Mouse (Mus musculus): ENCODE measurements around the gene Cd3g. TPM values are rescaled to one million over a fixed set of nuclear protein-coding genes. Genes with fewer than 3 reads are reported as not detected.

The Cd3g gene
- polyA plus RNA-seq, 1 experiment = not detected

- Histone ChIP-seq H3K4me1 (ENCODE audit: control insufficient read depth, insufficient read depth, low read length) (no peaks in the 10 kb centered on the region), H3K4me3 (ENCODE audit: insufficient read depth, low read length) (no peak overlapping the region), H3K27ac (ENCODE audit: insufficient read depth, low read length) (no peak overlapping the region)
- TF ChIP-seq CTCF (IDR thresholded peaks at IDR 0.05; ENCODE audit: extremely low read depth, insufficient read depth, low read length) (no peak), POLR2A (IDR thresholded peaks at IDR 0.05; ENCODE audit: extremely low read depth, insufficient read depth, low read length) (no peak)
Measured at GRCm38 (mm10) chr9:44992271-44992670, 12.0 kb upstream of the Cd3g start.

- TF ChIP-seq CTCF (IDR thresholded peaks at IDR 0.05; ENCODE audit: extremely low read depth, insufficient read depth, low read length) (no peak), POLR2A (IDR thresholded peaks at IDR 0.05; ENCODE audit: extremely low read depth, insufficient read depth, low read length) (no peak)
- no peaks in the 10 kb centered on the region for H3K4me1 ChIP-seq (ENCODE audit: control insufficient read depth, insufficient read depth, low read length)
- H3K4me3 ChIP-seq (ENCODE audit: insufficient read depth, low read length) = no peak overlapping the region
- H3K27ac ChIP-seq (ENCODE audit: insufficient read depth, low read length) = no peak overlapping the region
Measured at GRCm38 (mm10) chr9:44991821-44992220, 11.6 kb upstream of the Cd3g start.

- no peak overlapping the region for H3K4me3 ChIP-seq (ENCODE audit: insufficient read depth, low read length)
- no peak overlapping the region for H3K27ac ChIP-seq (ENCODE audit: insufficient read depth, low read length)
- TF ChIP-seq CTCF (IDR thresholded peaks at IDR 0.05; ENCODE audit: extremely low read depth, insufficient read depth, low read length) (no peak), POLR2A (IDR thresholded peaks at IDR 0.05; ENCODE audit: extremely low read depth, insufficient read depth, low read length) (no peak)
- no peaks in the 10 kb centered on the region for H3K4me1 ChIP-seq (ENCODE audit: control insufficient read depth, insufficient read depth, low read length)
Measured at GRCm38 (mm10) chr9:44986976-44987375, 6.7 kb upstream of the Cd3g start.

GRCm38 (mm10) chr9:44986242-44986781 lies 6.1 kb upstream of the Cd3g start:
- Histone ChIP-seq H3K4me1 (ENCODE audit: control insufficient read depth, insufficient read depth, low read length) (no peaks in the 10 kb centered on the region), H3K27ac (ENCODE audit: insufficient read depth, low read length) (no peak overlapping the region)
- TF ChIP-seq CTCF (IDR thresholded peaks at IDR 0.05; ENCODE audit: extremely low read depth, insufficient read depth, low read length) (no peak), POLR2A (IDR thresholded peaks at IDR 0.05; ENCODE audit: extremely low read depth, insufficient read depth, low read length) (no peak)

GRCm38 (mm10) chr9:44985721-44986161 lies 5.5 kb upstream of the Cd3g start:
- Histone ChIP-seq H3K4me3 (ENCODE audit: insufficient read depth, low read length) (no peak overlapping the region), H3K4me1 (ENCODE audit: control insufficient read depth, insufficient read depth, low read length) (no peaks in the 10 kb centered on the region), H3K27ac (ENCODE audit: insufficient read depth, low read length) (no peak overlapping the region)
- TF ChIP-seq CTCF (IDR thresholded peaks at IDR 0.05; ENCODE audit: extremely low read depth, insufficient read depth, low read length) (no peak), POLR2A (IDR thresholded peaks at IDR 0.05; ENCODE audit: extremely low read depth, insufficient read depth, low read length) (no peak)

More at GRCm38 (mm10) chr9:44986242-44986781, 6.1 kb upstream of the Cd3g start:
- no peak overlapping the region for H3K4me3 ChIP-seq (ENCODE audit: insufficient read depth, low read length)

GRCm38 (mm10) chr9:44983001-44983400 lies 2.8 kb upstream of the Cd3g start:
- TF ChIP-seq CTCF (IDR thresholded peaks at IDR 0.05; ENCODE audit: extremely low read depth, insufficient read depth, low read length) (no peak), POLR2A (IDR thresholded peaks at IDR 0.05; ENCODE audit: extremely low read depth, insufficient read depth, low read length) (no peak)
- Histone ChIP-seq H3K27ac (ENCODE audit: insufficient read depth, low read length) (no peak overlapping the region), H3K4me3 (ENCODE audit: insufficient read depth, low read length) (no peak overlapping the region), H3K4me1 (ENCODE audit: control insufficient read depth, insufficient read depth, low read length) (no peaks in the 10 kb centered on the region)

- Histone ChIP-seq H3K27ac (ENCODE audit: insufficient read depth, low read length) (no peak overlapping the region), H3K4me3 (ENCODE audit: insufficient read depth, low read length) (no peak overlapping the region), H3K4me1 (ENCODE audit: control insufficient read depth, insufficient read depth, low read length) (no peaks in the 10 kb centered on the region)
- TF ChIP-seq CTCF (IDR thresholded peaks at IDR 0.05; ENCODE audit: extremely low read depth, insufficient read depth, low read length) (no peak), POLR2A (IDR thresholded peaks at IDR 0.05; ENCODE audit: extremely low read depth, insufficient read depth, low read length) (no peak)
Measured at GRCm38 (mm10) chr9:44982531-44982930, 2.3 kb upstream of the Cd3g start.

GRCm38 (mm10) chr9:44982081-44982480 lies 1.9 kb upstream of the Cd3g start:
- Histone ChIP-seq H3K4me1 (ENCODE audit: control insufficient read depth, insufficient read depth, low read length) (no peaks in the 10 kb centered on the region), H3K4me3 (ENCODE audit: insufficient read depth, low read length) (no peak overlapping the region), H3K27ac (ENCODE audit: insufficient read depth, low read length) (no peak overlapping the region)
- no peak for TF ChIP-seq CTCF (IDR thresholded peaks at IDR 0.05; ENCODE audit: extremely low read depth, insufficient read depth, low read length)
- TF ChIP-seq POLR2A (IDR thresholded peaks at IDR 0.05; ENCODE audit: extremely low read depth, insufficient read depth, low read length) = no peak

- no peak for TF ChIP-seq CTCF (IDR thresholded peaks at IDR 0.05; ENCODE audit: extremely low read depth, insufficient read depth, low read length)
- no peak for TF ChIP-seq POLR2A (IDR thresholded peaks at IDR 0.05; ENCODE audit: extremely low read depth, insufficient read depth, low read length)
- no peaks in the 10 kb centered on the region for H3K4me1 ChIP-seq (ENCODE audit: control insufficient read depth, insufficient read depth, low read length)
- no peak within 1 kb of the TSS for H3K4me3 ChIP-seq (ENCODE audit: insufficient read depth, low read length)
- no peak within 1 kb of the TSS for H3K27ac ChIP-seq (ENCODE audit: insufficient read depth, low read length)
Measured at GRCm38 (mm10) chr9:44981676-44982075, 1.4 kb upstream of the Cd3g start, which contains the start of gene Cd3d. TSS of gene Cd3d (plus strand) at chr9:44981786.

GRCm38 (mm10) chr9:44981104-44981503 lies 873 bp upstream of the Cd3g start:
- no peaks in the 10 kb centered on the region for H3K4me1 ChIP-seq (ENCODE audit: control insufficient read depth, insufficient read depth, low read length)
- no peak overlapping the region for H3K27ac ChIP-seq (ENCODE audit: insufficient read depth, low read length)
- no peak for TF ChIP-seq POLR2A (IDR thresholded peaks at IDR 0.05; ENCODE audit: extremely low read depth, insufficient read depth, low read length)
- TF ChIP-seq CTCF (IDR thresholded peaks at IDR 0.05; ENCODE audit: extremely low read depth, insufficient read depth, low read length) = no peak
- no peak overlapping the region for H3K4me3 ChIP-seq (ENCODE audit: insufficient read depth, low read length)

Measured in cortical plate, adult 2 months (tissue).